Mouse (Mus musculus) lung, postnatal 25 days (tissue): ENCODE measurements around the gene Rabgap1l.

Source experiments
- DNase-seq: peaks from one replicate; pipeline ENCODE4 v3.0.0; 2022; ENCODE audit warnings: low spot score

Rabgap1l gene

DNA sequence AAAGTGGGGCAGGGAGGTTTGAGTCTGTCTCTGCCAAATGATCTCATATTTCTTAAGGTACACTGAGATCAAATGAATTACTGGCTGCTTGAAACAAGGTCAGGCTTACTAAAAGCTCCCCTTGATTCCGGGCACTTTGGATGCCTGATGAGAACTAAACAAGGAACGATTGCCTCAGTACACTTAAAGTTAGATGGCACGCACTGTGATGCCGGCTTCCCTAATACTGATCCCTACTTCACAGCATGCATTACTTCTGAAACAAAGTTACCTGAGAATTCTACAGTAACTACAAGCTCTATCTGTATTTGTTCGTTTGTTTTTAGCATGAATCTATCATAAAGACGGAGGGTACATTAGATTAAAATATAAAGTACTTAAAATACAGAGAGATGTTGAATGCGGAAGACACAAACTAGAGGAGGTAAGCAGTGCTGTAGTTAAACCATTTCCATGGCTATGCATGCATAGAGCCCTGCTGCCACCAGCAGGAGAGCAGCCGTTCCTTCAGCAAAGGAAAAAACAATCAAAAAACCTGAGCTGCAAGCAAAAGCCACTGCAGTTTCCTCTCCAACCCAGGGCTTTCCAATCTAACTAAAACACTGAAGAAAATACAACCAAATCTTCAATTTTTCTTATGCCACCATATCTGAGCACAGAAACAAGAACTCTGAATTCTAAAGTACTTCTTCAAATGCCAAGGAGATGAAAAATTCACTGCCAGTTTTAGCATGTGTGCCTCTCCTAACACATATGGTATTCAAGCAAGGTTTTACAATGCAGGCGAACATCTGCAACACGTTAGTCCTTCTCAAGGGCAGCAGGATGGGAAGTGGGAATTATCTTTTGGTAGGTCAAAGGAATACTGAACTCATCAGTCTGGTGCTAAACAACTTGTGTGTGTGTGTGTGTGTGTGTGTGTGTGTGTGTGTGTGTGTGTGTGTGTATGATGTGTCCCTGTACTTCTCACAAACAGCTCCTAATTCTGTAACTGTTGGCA is 415.4 kb downstream of the Rabgap1l start:
- DNase-seq: peak; percentile 38

DNA sequence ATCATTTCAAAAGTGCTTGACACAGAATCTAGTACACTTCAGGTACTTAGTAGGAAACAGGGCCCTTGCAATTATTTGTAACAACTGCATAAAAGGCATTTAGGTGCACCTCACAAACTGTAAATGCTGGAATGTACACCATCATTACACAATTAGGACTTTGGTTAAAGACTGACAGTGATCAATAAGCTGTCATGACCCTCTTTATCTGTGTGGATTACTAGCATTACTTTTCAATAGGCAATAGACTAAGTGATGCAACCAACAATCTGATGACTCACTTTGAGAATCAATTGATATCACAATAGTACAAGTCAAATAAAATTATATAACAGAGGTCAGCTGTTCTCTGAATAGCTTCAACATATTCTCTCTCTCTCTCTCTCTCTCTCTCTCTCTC is 418.5 kb downstream of the Rabgap1l start:
- DNase-seq: no peak

DNA sequence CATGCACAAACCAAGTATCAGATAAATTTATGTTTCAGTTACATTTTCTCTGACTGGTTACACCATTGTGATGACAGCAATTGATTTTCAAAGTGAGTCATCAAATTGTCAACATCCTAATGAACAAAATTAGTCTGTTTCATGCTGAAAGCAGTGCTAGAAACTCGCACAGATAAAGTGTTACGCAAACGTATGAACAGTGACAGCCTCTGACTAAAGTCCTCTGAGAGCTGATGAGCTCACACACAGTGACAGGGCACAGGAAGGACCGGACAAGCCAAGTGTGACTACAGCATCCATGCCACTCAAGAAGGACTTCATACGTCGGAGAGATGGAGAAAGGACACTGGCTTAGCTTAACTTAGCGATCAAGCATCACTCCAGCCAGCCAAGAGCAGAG is 419.7 kb downstream of the Rabgap1l start:
- no peak for DNase-seq

DNA sequence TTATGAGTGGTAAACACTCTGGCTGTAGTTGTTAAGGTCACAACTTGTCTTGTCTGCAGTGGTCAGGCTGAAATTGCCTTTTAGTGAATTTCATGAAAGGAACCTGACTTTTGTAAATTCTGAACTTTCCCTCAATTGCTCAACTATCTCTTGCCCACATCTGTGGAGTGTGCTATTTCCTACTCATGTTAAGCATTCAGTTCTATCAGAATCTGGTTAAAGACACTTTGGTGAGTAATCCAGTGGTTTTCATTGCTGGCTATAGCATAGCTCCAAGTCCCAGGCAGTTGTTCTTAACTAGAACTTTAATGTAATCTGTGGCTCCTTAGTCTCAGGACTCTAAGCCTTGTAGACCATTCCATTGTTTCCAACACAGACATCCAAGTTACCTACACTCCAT is 421.3 kb downstream of the Rabgap1l start:
- DNase-seq: no peak

DNA sequence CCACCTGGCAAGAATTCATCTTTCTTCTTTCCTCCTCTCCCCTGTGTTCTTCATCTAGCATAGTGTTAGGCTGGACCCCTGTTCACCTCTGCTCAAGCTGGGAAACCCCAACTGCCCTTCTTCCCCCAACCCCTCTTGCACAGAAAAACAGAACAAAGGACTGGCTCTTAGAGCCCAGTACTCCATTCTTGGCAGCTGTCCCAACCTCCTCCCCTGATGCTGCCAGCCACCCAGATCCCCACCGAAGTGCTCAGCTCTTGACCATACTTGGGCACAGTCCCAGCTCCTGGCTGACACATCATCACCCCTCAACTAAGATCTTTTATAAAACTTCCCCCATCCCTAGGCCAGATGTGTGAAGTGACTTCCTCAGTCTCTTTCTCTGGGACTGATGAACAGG is 422.5 kb downstream of the Rabgap1l start:
- DNase-seq: no peak

DNA sequence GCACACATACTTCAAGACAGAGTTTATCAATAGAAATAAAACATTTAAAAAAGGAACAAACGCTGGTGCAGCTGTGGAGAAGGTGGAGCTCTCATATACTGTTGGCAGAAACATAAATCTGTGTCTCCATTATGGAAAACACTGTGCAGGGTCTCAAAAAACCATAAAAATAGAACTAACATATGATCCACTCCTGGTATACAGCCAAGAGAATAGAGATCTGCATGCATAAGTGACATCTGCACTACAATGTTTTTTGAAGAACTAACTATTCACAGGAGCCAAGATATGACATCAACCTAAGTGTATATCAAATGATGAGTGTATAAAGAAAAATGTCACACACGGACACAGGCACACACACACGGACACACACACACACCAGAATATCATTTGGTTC is 426.4 kb downstream of the Rabgap1l start:
- no peak for DNase-seq

DNA sequence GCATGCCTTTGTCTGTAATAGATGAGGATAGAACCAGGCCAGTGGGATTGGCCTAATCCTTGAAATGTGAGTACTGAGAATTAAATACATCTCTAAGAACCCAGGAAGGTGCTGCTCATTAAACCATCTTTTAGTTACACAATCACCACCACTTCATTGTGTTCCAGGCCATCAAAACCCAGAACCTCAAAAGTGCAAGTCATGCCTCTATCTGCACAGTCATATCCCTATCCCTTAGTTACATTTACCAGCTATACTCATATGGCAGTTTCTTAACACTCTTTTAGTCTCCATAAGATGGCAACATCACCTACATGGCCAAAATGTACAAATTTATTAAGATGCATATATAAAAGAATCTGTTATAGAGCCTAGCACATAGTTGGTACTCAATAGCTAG is 435.7 kb downstream of the Rabgap1l start:
- no peak for DNase-seq

DNA sequence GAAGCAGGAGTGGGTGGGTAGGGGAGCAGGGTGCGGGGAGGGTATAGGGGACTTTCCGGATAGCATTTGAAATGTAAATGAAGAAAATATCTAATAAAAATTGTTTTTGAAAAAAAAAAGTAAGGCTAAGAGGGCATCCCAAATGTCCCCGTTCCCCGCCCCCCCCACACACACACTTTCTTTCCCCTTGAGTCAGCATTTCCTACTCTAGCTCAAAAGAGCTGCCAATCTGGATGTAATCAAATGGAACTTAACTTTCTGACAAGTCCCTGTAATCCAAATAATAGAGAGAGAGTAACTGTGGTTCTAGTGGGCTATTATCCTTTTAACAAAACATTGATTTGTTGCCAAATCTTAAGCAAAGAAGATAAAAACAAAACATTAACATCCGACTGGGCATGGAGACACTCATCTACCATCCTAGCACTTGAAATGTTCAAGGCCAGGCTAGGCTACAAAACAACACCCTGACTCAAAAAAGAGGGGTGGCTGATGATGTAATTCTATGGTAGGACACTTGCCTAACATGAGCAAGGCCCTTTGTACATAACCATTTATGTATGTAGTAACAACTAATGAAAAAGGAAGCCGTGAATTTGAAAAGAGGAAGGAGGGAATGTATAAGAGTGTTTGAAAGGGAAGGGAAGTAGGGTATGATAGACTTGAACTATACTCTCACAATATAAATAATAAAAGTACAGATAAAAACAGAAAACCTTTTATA is 439.1 kb downstream of the Rabgap1l start:
- DNase-seq: no peak

DNA sequence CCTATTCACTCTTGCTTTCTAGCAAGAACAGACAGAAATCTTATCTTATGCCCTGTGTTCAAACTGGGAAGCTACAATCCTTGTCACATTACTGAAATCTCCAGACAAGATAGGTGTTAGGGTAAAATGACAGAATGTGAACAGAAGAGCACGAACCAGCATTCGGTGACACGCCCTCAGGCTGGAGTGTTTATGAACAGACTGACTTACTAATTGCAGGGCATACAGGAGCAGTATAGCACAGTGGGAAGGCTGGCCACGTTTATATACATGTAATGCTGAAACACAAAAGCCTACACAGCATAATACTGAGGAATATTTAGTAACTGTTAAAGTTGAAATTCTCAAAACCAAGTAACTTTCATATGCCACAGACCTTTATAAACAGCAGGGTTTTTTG is 440.7 kb downstream of the Rabgap1l start:
- DNase-seq: no peak

DNA sequence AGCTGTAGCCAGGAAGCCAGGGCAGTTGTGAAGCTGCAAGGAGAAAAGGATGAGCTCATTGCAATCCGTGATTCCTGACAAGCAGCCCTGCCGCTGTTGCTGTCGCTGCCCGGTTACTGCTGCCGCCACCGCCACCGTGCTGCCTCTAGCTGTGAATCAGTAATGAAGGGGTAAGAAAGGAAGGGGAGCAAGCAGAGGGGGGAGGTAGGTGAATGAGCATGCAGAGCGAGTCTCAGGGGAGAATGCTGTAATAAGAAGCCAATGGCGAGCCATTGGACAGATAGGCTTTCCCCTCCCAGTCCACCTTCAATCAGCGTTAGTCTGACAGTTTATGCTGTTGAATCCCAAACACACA is 441.2 kb downstream of the Rabgap1l start:
- DNase-seq: no peak

DNA sequence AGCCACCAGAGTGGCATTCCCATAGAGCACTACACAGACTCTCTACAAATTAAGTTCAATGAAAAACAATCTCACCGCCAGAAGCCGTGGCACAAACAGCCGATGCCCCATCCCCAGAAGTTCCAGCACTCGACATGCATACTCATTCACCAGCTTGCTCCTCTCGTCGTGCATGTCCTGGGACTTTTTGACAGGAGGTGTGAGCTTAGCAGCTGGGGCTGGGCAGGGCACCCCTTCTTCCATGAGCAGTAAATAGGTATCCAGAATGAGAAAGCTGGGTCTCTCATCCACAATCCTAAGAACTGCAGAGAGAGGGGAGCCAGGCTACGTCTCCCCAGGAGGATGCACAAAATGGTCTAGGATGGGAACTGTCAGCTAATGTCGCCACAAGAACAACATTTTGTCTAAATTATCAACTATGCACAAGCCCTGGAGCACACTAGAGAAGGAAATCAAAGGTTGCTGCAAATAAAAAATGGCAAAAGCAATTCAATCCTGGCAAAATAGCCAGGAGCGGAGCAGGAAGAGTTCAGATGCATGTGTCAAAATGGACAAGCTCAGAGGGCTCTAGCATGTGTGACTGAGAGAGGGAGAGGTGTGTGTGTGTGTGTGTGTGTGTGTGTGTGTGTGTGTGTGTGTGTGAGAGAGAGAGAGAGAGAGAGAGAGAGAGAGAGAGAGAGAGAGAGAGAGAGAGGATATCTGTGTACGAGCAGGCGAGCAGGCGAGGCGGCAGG is 441.7 kb downstream of the Rabgap1l start:
- no peak for DNase-seq

DNA sequence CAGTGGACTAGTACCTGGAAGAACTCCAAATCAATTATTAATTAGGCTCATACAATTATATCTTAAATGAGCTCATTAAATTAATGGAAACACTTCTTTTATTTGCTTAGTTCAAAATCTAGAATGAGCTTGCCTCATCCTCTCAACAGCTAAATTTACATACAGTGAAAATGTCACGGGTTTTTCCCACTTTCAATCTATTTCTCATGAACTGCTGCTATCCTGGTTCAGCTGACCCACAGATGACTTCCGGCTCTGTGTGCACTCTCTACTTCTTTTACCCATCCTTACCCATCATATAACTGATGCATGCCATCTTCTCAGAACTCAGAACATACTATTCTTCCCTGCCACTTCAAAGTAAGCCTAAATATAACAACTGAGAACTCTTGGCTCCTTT is 452.4 kb downstream of the Rabgap1l start:
- no peak for DNase-seq

DNA sequence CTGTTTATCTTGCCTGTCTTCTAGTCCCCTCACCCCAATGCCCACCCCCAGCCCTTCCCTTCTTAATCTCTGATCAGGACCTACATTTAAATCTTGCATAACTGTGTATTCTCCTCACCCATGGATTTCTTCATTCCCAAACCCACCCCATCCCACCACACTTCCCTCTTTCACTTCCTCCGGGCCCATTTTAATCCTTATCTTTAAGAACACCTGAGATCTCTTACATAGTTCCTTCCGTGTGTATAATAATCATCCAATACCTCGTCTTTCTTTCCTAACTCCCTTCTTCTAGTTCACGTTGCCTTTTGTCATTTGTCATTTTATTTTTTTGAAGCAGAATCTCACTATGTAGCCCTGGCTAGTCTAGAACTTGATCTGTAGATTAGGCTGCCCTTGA is 453.6 kb downstream of the Rabgap1l start:
- no peak for DNase-seq

DNA sequence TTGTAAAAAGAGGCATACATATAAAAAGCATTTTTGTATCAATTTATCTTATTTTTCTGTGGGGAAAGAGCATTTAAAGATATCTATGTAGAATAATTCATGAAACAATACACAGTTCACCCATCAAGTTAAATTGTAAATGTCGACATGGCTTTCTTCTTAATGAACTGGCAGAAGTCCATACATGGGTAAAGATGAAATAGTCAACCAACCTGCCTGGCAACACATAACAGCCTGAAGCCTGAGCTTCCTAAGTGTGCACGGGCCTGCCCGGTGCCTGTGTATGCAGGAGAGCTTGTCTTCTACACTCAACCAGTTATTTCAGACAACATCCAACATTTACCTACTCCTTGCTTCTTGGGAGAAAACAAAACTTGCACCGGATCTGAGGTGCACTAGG is 458.2 kb downstream of the Rabgap1l start:
- no peak for DNase-seq

DNA sequence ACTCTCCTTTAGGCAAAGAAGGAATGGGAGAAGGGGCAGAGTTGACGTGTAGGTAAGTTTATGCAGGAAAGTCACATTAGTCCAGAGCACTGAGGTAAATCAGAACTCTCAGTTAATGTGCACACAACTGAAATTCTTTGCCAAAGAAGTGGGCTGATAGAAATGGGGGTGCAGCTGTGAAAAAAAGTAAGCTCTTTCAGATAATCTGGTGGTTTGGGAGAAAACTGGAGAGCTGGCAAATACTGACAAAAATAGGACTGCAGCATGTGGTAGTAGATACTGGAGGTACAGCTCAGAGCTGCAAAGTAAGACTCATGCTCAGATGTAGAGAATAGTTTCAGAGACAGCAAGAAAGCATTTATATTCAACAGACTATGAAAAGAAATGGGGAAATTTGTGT is 462.2 kb downstream of the Rabgap1l start:
- no peak for DNase-seq

DNA sequence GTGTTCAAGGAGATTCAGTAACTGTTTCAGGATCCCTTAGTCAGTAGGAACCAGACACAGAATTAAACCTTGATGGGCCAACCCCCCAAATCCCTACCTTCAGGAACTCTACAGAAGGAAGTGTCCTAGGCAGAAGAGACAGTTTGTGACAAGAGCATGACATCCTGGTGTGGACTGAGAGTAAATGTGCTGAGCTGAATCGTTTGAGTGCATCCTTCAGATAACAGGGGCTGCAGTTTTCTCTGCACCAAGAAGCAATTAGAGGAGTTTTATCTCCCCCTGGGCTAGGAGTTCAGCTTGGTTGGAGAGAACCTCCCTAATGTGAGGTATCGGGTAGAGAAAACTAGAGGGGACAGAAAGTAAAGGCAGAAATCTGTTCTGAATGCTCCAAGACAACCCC is 462.8 kb downstream of the Rabgap1l start:
- DNase-seq: no peak

DNA sequence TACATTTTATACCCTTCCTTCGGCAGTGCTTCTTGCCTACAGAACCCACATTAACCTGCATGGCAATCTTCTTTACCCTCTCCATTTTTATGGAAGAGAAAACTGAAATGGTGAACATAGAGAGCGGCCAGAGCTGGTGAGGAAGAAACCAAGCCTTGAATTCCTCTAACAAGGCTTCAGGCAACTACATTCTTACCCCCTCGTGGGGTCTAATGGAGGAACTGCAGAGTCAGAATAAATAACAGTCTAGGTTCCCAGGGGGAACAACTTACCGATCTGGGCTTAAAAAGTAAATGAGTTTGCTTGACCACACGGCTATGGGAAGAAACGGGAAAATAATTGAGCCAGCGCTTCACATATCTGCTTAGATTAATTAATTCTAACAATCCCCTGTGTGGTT is 463.2 kb downstream of the Rabgap1l start:
- no peak for DNase-seq

DNA sequence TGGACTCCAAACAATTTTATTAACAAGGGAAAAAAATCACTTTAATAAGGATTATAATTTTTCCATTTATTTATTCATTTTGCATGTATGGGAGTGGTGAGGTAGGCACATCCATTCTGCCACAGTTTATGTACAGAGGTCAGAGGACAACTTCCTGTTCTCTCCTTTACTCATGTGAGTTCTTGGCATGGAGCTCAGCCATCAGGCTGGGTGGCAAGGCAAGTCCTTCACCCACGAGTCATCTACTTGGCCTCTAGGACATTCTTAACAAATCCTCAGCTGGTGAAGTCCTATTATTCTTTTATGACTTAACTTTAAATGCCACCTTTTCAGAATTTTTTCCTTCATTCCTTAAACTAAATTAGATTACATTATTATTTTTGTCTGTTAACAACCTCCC is 465.5 kb downstream of the Rabgap1l start:
- DNase-seq: no peak

DNA sequence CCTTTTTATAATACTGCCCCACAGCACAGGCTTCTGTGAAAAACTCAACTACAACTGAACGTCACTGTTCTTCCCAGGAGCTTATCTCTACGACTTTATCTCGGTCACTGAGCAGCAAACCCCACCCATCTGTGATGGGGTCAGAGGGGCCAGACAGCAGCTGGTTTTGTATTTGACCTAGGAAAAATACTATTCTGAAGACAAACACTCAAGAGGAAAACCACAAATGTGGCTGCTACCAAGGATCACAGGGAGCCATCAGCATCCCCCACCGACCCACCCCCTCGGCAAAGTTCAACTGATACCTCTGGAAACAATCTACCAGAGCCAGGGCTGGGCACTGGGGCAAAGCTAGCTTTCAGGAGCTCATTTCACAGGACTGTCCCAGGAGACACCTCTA is 467.5 kb downstream of the Rabgap1l start:
- no peak for DNase-seq

DNA sequence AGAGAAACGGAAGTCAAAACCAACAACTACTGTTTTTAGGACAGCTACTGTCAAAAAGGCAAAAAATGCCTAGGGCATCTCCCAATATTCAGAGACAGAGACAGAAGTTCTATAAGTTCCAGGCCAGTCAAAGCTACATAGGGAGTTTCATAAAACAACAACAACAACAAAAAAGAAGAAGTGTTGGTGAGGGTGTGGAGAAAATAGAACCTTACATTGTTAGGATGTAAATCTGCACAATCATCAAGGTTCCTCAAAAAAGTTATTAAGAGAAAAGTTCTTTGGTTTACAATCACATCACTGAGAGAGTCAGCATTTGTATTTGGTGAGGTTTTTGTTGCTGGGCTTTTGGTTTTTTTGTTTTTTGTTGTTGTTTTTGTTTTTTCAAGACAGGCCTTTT is 472.3 kb downstream of the Rabgap1l start:
- DNase-seq: no peak

DNA sequence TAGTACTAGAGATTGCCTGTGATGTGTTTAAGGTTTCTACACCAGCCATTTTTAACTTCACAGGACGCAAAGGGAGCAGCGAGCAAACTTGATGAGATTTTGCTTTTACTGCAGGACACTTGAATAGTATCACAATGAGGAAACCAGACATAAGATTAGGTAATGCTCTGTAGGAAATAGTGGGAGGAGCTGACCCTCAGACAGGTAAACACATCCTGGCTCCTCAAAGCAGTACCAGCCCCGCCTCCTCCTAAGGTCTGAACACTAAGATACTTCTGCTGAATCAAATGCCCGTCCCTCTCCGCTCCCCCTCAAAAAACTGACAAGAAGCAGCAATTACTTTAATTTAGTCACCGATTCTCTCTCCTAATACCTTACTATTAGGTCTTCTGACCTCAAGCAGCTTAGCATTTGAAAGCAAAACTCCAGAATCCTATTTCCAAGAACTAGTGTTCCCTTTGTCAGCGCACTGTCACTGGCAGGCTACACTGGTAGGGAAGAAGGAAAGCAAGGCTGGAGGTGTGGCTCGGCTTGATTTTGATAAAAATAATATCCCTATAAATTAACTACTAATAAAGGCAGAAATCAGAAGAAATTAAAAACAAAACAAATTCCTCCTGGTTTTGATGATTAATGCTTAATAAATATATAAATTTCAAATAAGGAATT is 474.8 kb downstream of the Rabgap1l start:
- peak; percentile 27 for DNase-seq

DNA sequence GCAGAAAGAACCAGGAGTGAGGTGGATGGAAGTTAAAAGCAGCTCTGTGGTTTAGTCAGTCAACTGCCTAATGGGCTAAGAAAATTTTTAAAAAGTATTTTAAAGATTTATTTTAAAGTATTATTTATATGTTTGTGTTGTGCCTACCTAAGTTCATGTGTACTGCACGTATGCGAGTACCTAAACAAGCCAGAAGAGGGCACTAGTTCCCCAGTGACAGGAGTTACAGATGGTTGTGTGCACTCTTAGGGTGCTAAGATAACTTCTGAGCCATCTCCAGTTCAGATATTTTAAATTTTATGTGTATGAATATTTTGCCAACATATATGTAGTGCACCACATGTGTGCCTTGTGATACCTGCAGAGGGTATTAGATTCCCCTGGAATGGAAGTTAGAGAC is 476.8 kb downstream of the Rabgap1l start:
- no peak for DNase-seq
